Comparison of ENCODE assay signal across 29 mouse cellular contexts in genomic region chr19:20599951-20600350, GRCm38 (mm10).
DNase-seq lines count a peak whose midpoint lies in the region; ATAC-seq and TF ChIP-seq lines count a peak whose summit lies in the region.
"Had no signal": no experiment of that assay in that cellular context is flagged by ENCODE, and none has a peak within 500 bp of the region (broad histone marks: within the 10 kb centered on the region; RNA-seq: fewer than 3 reads in every experiment).

No protein-coding gene starts in this region.

- H3K27ac ChIP-seq in gastrocnemius, adult 2 months, result no peak overlapping the region
- H3K27ac ChIP-seq in heart, embryonic 12.5 days (ENCODE audit: poor library complexity, severe bottlenecking), result no peak overlapping the region
- H3K27ac ChIP-seq in lung, embryonic 16.5 days (ENCODE audit: low read length), result no peak overlapping the region
- H3K27ac ChIP-seq in hindbrain, embryonic 11.5 days (ENCODE audit: low read depth, low read length), result no peak overlapping the region
- H3K27ac ChIP-seq: embryonic facial prominence, embryonic 13.5 days; heart, embryonic 13.5 days; intestine, embryonic 15.5 days; left cerebral cortex, adult 2 months; liver, embryonic 14.5 days; midbrain, embryonic 12.5 days; neural tube, embryonic 15.5 days; stomach, embryonic 15.5 days had no signal

- TF ChIP-seq CTCF in gastrocnemius, adult 2 months (IDR thresholded peaks at IDR 0.05), result no peak
- no peak for TF ChIP-seq CTCF in lung, adult 2 months (IDR thresholded peaks at IDR 0.05; ENCODE audit: insufficient read depth, low read length)

- intact Hi-C loops in gastrocnemius, adult 2 months (cut with DNase I), result no loop called here
- intact Hi-C loops in heart, postnatal 10 days (cut with DNase I), result no loop called here

- no peak for ATAC-seq in heart, embryonic 12.5 days (ENCODE audit: insufficient number of reproducible peaks, low FRiP score)
- ATAC-seq in lung, embryonic 16.5 days (ENCODE audit: low read depth), result peak; percentile 95
- ATAC-seq in hindbrain, embryonic 11.5 days (ENCODE audit: low FRiP score), result no peak
- ATAC-seq: CD4-positive, CD25-positive, alpha-beta regulatory T cell, adult 4 months; forebrain, embryonic 14.5 days; hindbrain, embryonic 16.5 days; intestine, embryonic 15.5 days; Patski had no signal

- H3K9me3 ChIP-seq in heart, embryonic 12.5 days (replicated peaks), result no peaks in the 10 kb centered on the region
- no peaks in the 10 kb centered on the region for H3K9me3 ChIP-seq in lung, embryonic 16.5 days (ENCODE audit: control insufficient read depth, low read length)
- H3K9me3 ChIP-seq in hindbrain, embryonic 11.5 days (ENCODE audit: control insufficient read depth, low read length), result no peaks in the 10 kb centered on the region
- H3K9me3 ChIP-seq: embryonic facial prominence, embryonic 13.5 days; heart, embryonic 13.5 days; intestine, embryonic 15.5 days; midbrain, embryonic 12.5 days; neural tube, embryonic 15.5 days; stomach, embryonic 15.5 days had no signal

- H3K36me3 ChIP-seq in heart, embryonic 12.5 days, result no peaks in the 10 kb centered on the region
- H3K36me3 ChIP-seq in lung, embryonic 16.5 days (ENCODE audit: control insufficient read depth, insufficient read depth, low read length), result no peaks in the 10 kb centered on the region
- no peaks in the 10 kb centered on the region for H3K36me3 ChIP-seq in hindbrain, embryonic 11.5 days (ENCODE audit: control insufficient read depth, insufficient read depth, low read length)
- H3K36me3 ChIP-seq: embryonic facial prominence, embryonic 13.5 days; heart, embryonic 13.5 days; intestine, embryonic 15.5 days; midbrain, embryonic 12.5 days; neural tube, embryonic 15.5 days; stomach, embryonic 15.5 days had no signal

- H3K4me1 ChIP-seq in heart, embryonic 12.5 days (replicated peaks), result no peaks in the 10 kb centered on the region
- no peaks in the 10 kb centered on the region; the same call in 1 of the 2 replicates for H3K4me1 ChIP-seq in lung, embryonic 16.5 days (replicated peaks; ENCODE audit: control insufficient read depth, insufficient read depth, low read length)
- H3K4me1 ChIP-seq in lung, adult 2 months (ENCODE audit: control insufficient read depth, insufficient read depth, low read length), result no peaks in the 10 kb centered on the region
- no peaks in the 10 kb centered on the region for H3K4me1 ChIP-seq in hindbrain, embryonic 11.5 days (replicated peaks; ENCODE audit: control insufficient read depth, insufficient read depth, low read length)
- H3K4me1 ChIP-seq: embryonic facial prominence, embryonic 13.5 days; midbrain, embryonic 12.5 days; neural tube, embryonic 15.5 days; stomach, embryonic 15.5 days had no signal

- no peak for TF ChIP-seq POLR2A in lung, adult 2 months (IDR thresholded peaks at IDR 0.05; ENCODE audit: borderline replicate concordance, extremely low read depth, low read depth, low read length)

- peak; percentile 24 for DNase-seq in gastrocnemius, adult 2 months
- DNase-seq in gastrocnemius, adult 18-20 months (ENCODE audit: low spot score), result no peak
- peak; percentile 45 to 54 for DNase-seq in heart, postnatal 10 days
- DNase-seq in lung, adult 2 months, result no peak
- DNase-seq in lung, postnatal 36 days, result peak; percentile 61
- DNase-seq in hindbrain, embryonic 11.5 days (ENCODE audit: low spot score), result no peak
- DNase-seq: adrenal gland, adult 2 months; cerebellum, adult 11-12 months; cerebellum, postnatal 25 days; gastrocnemius, postnatal 14 days; kidney, adult 9 months; right cerebral cortex, adult 18-20 months; right cerebral cortex, postnatal 4 days; thymus, adult 2 months; thymus, postnatal 4 days had no signal

- no peak overlapping the region for H3K9ac ChIP-seq in heart, embryonic 12.5 days
- H3K9ac ChIP-seq in lung, embryonic 16.5 days (ENCODE audit: low read length), result no peak overlapping the region
- no peak overlapping the region for H3K9ac ChIP-seq in hindbrain, embryonic 11.5 days (ENCODE audit: low read depth, low read length)
- H3K9ac ChIP-seq: embryonic facial prominence, embryonic 13.5 days; heart, embryonic 13.5 days; intestine, embryonic 15.5 days; liver, embryonic 14.5 days; midbrain, embryonic 12.5 days; neural tube, embryonic 15.5 days; stomach, embryonic 15.5 days had no signal

- no peak overlapping the region for H3K4me2 ChIP-seq in heart, embryonic 12.5 days
- H3K4me2 ChIP-seq in lung, embryonic 16.5 days (ENCODE audit: low read depth, low read length), result no peak overlapping the region
- H3K4me2 ChIP-seq in hindbrain, embryonic 11.5 days (replicated peaks; ENCODE audit: low read depth, low read length), result no peak overlapping the region
- H3K4me2 ChIP-seq: embryonic facial prominence, embryonic 13.5 days; heart, embryonic 13.5 days; midbrain, embryonic 12.5 days; neural tube, embryonic 15.5 days; stomach, embryonic 15.5 days had no signal

- H3K27me3 ChIP-seq in heart, embryonic 12.5 days (replicated peaks), result no peaks in the 10 kb centered on the region
- no peaks in the 10 kb centered on the region for H3K27me3 ChIP-seq in lung, embryonic 16.5 days (ENCODE audit: control insufficient read depth, insufficient read depth, low read depth, low read length)
- no peaks in the 10 kb centered on the region for H3K27me3 ChIP-seq in hindbrain, embryonic 11.5 days (ENCODE audit: control insufficient read depth, insufficient read depth, low read length)
- H3K27me3 ChIP-seq: embryonic facial prominence, embryonic 13.5 days; heart, embryonic 13.5 days; intestine, embryonic 15.5 days; midbrain, embryonic 12.5 days; neural tube, embryonic 15.5 days; Patski; stomach, embryonic 15.5 days had no signal

- no peak overlapping the region for H3K4me3 ChIP-seq in gastrocnemius, adult 2 months
- no peak overlapping the region for H3K4me3 ChIP-seq in heart, embryonic 12.5 days
- H3K4me3 ChIP-seq in lung, embryonic 16.5 days (ENCODE audit: low read length), result no peak overlapping the region
- no peak overlapping the region for H3K4me3 ChIP-seq in lung, adult 2 months (replicated peaks; ENCODE audit: extremely low read depth, low read depth, low read length)
- no peak overlapping the region for H3K4me3 ChIP-seq in hindbrain, embryonic 11.5 days (ENCODE audit: low read depth, low read length)
- H3K4me3 ChIP-seq: embryonic facial prominence, embryonic 13.5 days; heart, embryonic 13.5 days; intestine, embryonic 15.5 days; left cerebral cortex, adult 2 months; midbrain, embryonic 12.5 days; neural tube, embryonic 15.5 days; stomach, embryonic 15.5 days had no signal

Comparison
In these comparisons a context has a peak if more than half of its experiments do, and no peak if none do; other contexts are left out.
1. DNase-seq: peak in gastrocnemius, adult 2 months (single experiment), heart, postnatal 10 days (2 of 2) and lung, postnatal 36 days (single experiment); none in gastrocnemius, adult 18-20 months (single experiment), lung, adult 2 months (single experiment) and hindbrain, embryonic 11.5 days (single experiment).